Mouse (Mus musculus) stomach, embryonic 15.5 days (tissue): ENCODE measurements at regions not wholly inside any gene's neighbourhood (a gene's known extent, or its start where the extent isn't known, plus 50 kb on each side); places are given as distances from the start of the nearest gene placed in this dataset.

Experiments used
- ATAC-seq: fragments of 200-750 bp; cut with Nextera tagmentation; 2 replicates; pipeline ENCODE4 v1.8.0; 2017; ENCODE audit warnings: low read depth, moderate number of reproducible peaks, moderate TSS enrichment; ENCODE audit not compliant: insufficient read depth, low FRiP score
- H3K27ac ChIP-seq: fragments of 300-500 bp; sonication (generic); 2 replicates; pipeline ENCODE4 v1.5.1; 2015; ENCODE audit warnings: mild to moderate bottlenecking, inconsistent platforms
- H3K27me3 ChIP-seq: fragments of 300-500 bp; sonication (generic); replicated peaks from 2 replicates; pipeline ENCODE4 v1.6.1; 2015; ENCODE audit warnings: inconsistent platforms
- H3K36me3 ChIP-seq: fragments of 300-500 bp; sonication (generic); 2 replicates; pipeline ENCODE4 v1.6.1; 2015; ENCODE audit warnings: inconsistent platforms
- H3K4me1 ChIP-seq: fragments of 300-500 bp; sonication (generic); 2 replicates; pipeline ENCODE4 v1.6.1; 2015; ENCODE audit warnings: inconsistent platforms
- H3K4me2 ChIP-seq: fragments of 300-500 bp; sonication (generic); 2 replicates; pipeline ENCODE4 v1.6.1; 2015; ENCODE audit warnings: mild to moderate bottlenecking, inconsistent platforms
- H3K4me3 ChIP-seq: fragments of 300-500 bp; sonication (generic); replicated peaks from 2 replicates; pipeline ENCODE4 v1.5.1; 2015; ENCODE audit warnings: inconsistent platforms
- H3K9ac ChIP-seq: fragments of 300-500 bp; sonication (generic); 2 replicates; pipeline ENCODE4 v1.6.1; 2015; ENCODE audit warnings: inconsistent platforms
- H3K9me3 ChIP-seq: fragments of 300-500 bp; sonication (generic); 2 replicates; pipeline ENCODE4 v1.6.1; 2016; ENCODE audit warnings: inconsistent platforms
- WGBS: fragments of 180-500 bp; shearing (Covaris S2); methylation state at CpG from one replicate; pipeline ENCODE4 v1.1.7; 2015; 5-methylcytosine and 5-hydroxymethylcytosine counted together

DNA sequence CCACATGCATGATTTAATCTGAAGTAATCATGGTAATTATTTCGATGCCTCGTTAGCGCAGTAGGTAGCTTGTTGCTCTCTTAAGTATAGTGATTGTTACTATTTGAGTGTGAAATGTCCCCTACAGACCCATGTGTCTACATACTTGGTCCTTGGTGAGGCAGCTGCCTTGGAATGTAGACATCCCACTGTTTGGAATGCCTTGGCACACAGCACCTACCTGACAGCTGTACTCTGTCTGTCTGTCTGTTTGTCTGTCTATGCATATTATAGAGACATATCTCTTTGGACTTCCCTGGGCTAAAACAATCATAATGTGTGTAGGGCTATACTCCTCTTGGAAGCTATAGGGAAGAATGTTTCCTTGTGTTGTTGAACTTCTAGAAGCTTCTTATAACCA, 83.7 kb upstream of the Runx3 start:
- ATAC-seq, result no peak
- Histone ChIP-seq H3K4me1 (peaks cover 5% of the 10 kb centered on the region; the same call in 1 of the 2 replicates), H3K9ac (no peak overlapping the region), H3K27ac (no peak overlapping the region), H3K27me3 (no peaks in the 10 kb centered on the region), H3K4me3 (no peak overlapping the region), H3K9me3 (no peaks in the 10 kb centered on the region), H3K4me2 (no peak overlapping the region), H3K36me3 (no peaks in the 10 kb centered on the region)
- WGBS, result 88% methylated on average over 3 of the region's 3 CpGs

DNA sequence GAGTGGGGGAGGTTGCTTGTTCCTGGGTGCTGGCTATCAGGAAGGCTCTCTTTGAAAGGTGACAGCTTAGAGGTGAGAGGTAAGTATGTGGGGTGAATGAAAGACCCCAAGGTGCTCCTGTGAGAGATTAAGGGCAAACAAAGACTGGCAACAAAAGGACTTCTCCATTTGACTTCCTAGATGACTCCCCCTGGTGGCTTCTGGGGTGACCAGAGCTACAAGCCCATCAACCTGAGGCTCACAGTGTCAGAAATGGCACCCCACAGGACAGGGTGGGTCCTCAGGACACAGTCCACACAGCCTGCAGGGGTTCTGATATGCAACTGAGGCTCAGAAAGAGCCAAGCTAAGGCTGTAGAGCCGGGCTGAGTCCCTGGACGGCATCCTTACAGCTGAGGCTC, 81.2 kb upstream of the Runx3 start:
- no peak for ATAC-seq
- Histone ChIP-seq H3K9me3 (no peaks in the 10 kb centered on the region), H3K36me3 (no peaks in the 10 kb centered on the region), H3K27me3 (no peaks in the 10 kb centered on the region; the same call in 1 of the 2 replicates), H3K4me1 (peaks cover 5% of the 10 kb centered on the region; the same call in 1 of the 2 replicates), H3K4me2 (no peak overlapping the region), H3K9ac (no peak overlapping the region), H3K4me3 (no peak overlapping the region), H3K27ac (no peak overlapping the region)
- WGBS, result 81% methylated on average over 2 of the region's 2 CpGs

DNA sequence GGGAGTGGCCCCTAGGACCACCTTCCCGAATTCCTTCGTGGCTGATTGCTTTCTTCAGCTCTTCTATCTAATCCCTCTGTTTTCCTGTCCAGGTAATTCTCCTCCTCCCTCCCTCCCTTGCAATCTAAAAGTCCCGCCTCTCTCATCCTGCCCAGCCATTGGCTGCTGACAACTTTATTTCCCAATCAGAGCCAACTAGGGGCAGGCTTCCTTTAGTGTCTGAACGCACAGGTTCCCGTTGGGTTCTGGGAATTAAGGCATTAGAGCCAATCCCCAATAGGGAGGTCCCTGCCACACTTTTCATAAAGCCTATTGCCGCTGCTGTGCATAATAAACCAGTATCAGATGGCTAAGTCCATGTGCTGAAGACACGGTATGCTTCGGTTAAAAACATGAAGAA, 78.5 kb upstream of the Runx3 start:
- ATAC-seq, result no peak
- Histone ChIP-seq H3K27me3 (no peaks in the 10 kb centered on the region; the same call in 1 of the 2 replicates), H3K9me3 (no peaks in the 10 kb centered on the region), H3K4me2 (no peak overlapping the region), H3K4me3 (no peak overlapping the region), H3K4me1 (no peaks in the 10 kb centered on the region), H3K9ac (no peak overlapping the region), H3K36me3 (no peaks in the 10 kb centered on the region), H3K27ac (no peak overlapping the region)
- WGBS, result 47% methylated on average over 8 of the region's 8 CpGs

DNA sequence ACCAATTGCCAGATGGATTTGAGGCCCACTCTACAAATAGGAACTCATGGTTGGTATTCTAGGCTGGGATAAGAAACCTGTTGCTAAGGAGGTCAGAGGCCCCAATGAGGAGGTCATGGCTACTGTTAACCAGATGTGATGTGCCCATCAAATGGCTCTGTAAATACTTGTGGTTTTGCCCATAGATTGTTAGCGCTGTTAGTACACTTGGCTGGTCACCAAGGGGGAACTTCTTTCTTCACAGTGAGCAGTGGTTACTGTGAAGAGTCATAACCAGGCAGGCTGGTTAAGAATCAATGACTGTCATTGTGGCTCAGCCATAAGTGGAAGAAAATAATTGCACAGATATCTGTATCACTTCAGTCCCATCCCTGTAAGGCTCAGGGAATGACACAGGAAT, 78.0 kb upstream of the Runx3 start:
- WGBS, result 72% methylated on average over 1 of the region's 1 CpGs
- no peaks in the 10 kb centered on the region; the same call in 1 of the 2 replicates for H3K27me3 ChIP-seq
- no peak for ATAC-seq

DNA sequence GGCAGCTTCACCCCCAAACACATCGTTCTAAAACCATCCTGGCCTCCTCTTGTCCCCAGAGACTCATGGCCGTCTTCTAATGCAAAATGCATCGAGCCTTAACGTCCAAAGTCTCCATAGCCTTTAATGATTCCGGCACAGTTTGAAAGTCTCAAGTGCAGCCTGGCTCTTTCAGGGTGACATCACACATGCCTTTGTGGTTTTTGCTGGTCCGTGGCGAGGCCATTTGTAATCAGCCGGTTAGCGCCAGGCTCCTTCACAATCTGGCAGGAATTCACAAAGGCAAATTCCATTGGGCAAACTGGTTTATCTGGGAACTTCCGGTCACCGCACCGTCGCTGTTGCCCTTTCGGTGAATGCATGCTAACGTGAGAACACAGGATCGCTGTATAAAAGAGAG, 75.4 kb upstream of the Runx3 start:
- 69% methylated on average over 16 of the region's 16 CpGs for WGBS
- no peak for ATAC-seq
- H3K4me2 ChIP-seq, result no peak overlapping the region

More for the DNA sequence above, 78.0 kb upstream of the Runx3 start:
- no peak overlapping the region for H3K9ac ChIP-seq
- no peaks in the 10 kb centered on the region for H3K9me3 ChIP-seq
- no peak overlapping the region for H3K27ac ChIP-seq
- H3K4me1 ChIP-seq, result no peaks in the 10 kb centered on the region
- H3K36me3 ChIP-seq, result no peaks in the 10 kb centered on the region
- H3K4me2 ChIP-seq, result no peak overlapping the region
- H3K4me3 ChIP-seq, result no peak overlapping the region

DNA sequence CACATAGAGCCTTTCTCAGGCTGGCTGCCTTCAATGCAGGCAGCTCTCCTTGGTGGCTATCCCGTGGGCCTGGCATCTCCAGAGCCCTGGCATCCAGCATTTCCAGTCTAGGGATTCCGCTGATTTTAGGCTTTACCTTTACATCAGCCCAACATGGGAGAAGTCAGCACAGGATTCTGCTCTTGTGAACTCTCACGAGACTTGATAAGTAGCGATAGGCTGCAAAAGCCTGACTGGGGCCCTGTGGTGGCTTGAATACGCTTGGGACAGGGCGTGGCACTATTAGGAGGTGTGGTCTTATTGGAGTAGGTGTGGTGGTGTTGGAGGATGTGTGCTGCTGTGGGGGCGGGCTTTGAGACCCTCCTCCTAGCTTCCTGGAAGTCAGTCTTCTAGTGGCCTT, 73.8 kb upstream of the Runx3 start:
- H3K4me1 ChIP-seq, result no peaks in the 10 kb centered on the region
- H3K9ac ChIP-seq, result no peak overlapping the region
- H3K9me3 ChIP-seq, result no peaks in the 10 kb centered on the region
- WGBS, result 77% methylated on average over 7 of the region's 7 CpGs
- no peak for ATAC-seq
- no peak overlapping the region for H3K4me2 ChIP-seq
- H3K4me3 ChIP-seq, result no peak overlapping the region
- no peaks in the 10 kb centered on the region; the same call in 1 of the 2 replicates for H3K27me3 ChIP-seq
- H3K27ac ChIP-seq, result no peak overlapping the region
- no peaks in the 10 kb centered on the region for H3K36me3 ChIP-seq

More for the DNA sequence above, 75.4 kb upstream of the Runx3 start:
- Histone ChIP-seq H3K9me3 (no peaks in the 10 kb centered on the region), H3K27ac (no peak overlapping the region), H3K36me3 (no peaks in the 10 kb centered on the region), H3K9ac (no peak overlapping the region), H3K27me3 (no peaks in the 10 kb centered on the region; the same call in 1 of the 2 replicates), H3K4me1 (no peaks in the 10 kb centered on the region), H3K4me3 (no peak overlapping the region)

DNA sequence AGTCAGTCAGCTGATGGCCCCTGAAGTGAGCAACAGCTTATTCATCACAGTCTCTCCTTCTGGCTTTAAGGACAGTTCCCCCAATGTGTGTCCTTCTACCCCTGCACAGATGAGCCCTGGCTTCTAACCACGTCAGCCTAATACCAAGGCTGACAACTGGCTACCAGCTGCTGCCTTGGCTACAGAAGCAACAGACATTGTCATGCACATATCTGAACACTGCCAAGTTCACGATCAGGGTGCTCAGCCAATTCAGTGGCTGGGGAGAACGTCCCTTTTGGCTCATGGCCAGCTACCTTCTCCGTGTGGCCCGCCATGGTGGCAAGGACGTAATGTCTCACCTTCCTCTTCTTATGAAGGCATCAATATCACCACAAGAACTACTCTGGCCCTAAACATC, 73.2 kb upstream of the Runx3 start:
- Histone ChIP-seq H3K4me3 (no peak overlapping the region), H3K9ac (no peak overlapping the region), H3K4me1 (no peaks in the 10 kb centered on the region), H3K36me3 (no peaks in the 10 kb centered on the region), H3K27me3 (no peaks in the 10 kb centered on the region; the same call in 1 of the 2 replicates), H3K9me3 (no peaks in the 10 kb centered on the region), H3K4me2 (no peak overlapping the region), H3K27ac (no peak overlapping the region)
- no peak for ATAC-seq
- WGBS, result 78% methylated on average over 6 of the region's 6 CpGs

DNA sequence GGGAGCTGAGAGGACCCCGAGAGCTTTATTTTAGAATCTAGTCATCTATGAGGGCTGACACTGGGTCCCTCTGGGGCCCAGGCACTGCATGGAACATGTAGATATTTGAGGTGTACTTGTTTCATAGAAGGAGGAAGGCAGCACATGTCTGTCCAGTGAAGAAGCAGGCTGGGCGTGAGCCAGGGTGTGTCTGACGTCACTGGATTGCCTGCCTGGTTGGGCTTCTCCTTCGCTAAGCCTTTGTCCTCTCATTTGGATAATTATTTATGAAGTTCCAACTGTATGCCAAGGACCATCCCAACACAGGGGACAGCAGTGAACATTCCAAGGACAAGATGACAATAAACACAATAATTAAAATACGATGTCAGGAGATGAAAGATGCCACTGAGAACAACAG, 72.7 kb upstream of the Runx3 start:
- 66% methylated on average over 5 of the region's 5 CpGs for WGBS
- no peak for ATAC-seq
- H3K9ac ChIP-seq, result no peak overlapping the region
- H3K9me3 ChIP-seq, result no peaks in the 10 kb centered on the region
- H3K4me3 ChIP-seq, result no peak overlapping the region
- H3K27me3 ChIP-seq, result no peaks in the 10 kb centered on the region
- H3K4me1 ChIP-seq, result no peaks in the 10 kb centered on the region
- H3K27ac ChIP-seq, result no peak overlapping the region
- H3K4me2 ChIP-seq, result no peak overlapping the region
- no peaks in the 10 kb centered on the region for H3K36me3 ChIP-seq

DNA sequence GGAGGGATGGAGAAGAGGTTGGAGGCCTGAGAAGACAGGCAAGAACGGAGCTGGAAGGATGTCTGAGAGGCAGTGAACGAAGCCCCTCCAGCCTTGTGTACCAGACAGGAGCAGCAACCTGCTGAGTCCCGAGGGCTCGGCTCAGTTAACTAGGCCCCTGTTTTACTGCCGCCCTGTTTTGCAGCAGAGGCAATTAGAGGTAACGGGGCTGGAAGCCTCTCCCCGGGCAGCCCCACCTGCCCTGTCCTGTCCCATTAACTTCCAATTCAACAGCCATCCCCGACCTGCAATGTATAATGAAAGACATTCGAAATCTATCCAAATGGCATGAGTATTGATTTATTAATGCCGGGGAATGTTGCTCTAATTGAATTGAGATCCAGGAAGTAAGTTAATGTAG, 70.5 kb upstream of the Runx3 start:
- H3K9me3 ChIP-seq, result no peaks in the 10 kb centered on the region
- H3K27me3 ChIP-seq, result no peaks in the 10 kb centered on the region
- peaks cover 5% of the 10 kb centered on the region for H3K4me1 ChIP-seq
- 69% methylated on average over 10 of the region's 10 CpGs for WGBS
- H3K36me3 ChIP-seq, result no peaks in the 10 kb centered on the region
- no peak for ATAC-seq
- no peak overlapping the region for H3K4me2 ChIP-seq
- H3K27ac ChIP-seq, result no peak overlapping the region
- no peak overlapping the region for H3K4me3 ChIP-seq
- H3K9ac ChIP-seq, result no peak overlapping the region

DNA sequence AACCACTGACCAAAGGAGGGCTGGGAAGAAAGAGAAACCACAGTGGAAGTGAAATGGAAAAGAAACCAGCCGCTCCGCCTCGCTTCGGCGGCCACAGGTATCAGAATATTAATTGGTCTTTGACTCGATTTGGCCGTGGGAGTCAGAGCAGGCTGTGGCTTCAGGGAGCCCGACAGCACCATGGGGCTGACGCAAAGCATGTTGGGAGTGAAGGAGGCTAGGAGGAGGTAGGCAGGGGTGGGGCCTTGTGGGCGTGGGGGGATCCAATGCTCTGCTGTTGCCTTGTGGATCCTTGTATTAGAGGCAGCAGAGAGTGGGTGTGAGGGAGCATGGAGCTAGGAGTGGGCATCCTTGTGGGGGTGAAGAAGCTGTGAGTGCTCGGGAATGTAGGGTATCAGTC, 69.0 kb upstream of the Runx3 start:
- Histone ChIP-seq H3K27ac (no peak overlapping the region), H3K9ac (no peak overlapping the region), H3K27me3 (no peaks in the 10 kb centered on the region), H3K4me2 (no peak overlapping the region), H3K4me1 (peaks cover 7% of the 10 kb centered on the region), H3K4me3 (no peak overlapping the region), H3K9me3 (no peaks in the 10 kb centered on the region), H3K36me3 (no peaks in the 10 kb centered on the region)
- ATAC-seq, result no peak
- WGBS, result 69% methylated on average over 11 of the region's 11 CpGs

DNA sequence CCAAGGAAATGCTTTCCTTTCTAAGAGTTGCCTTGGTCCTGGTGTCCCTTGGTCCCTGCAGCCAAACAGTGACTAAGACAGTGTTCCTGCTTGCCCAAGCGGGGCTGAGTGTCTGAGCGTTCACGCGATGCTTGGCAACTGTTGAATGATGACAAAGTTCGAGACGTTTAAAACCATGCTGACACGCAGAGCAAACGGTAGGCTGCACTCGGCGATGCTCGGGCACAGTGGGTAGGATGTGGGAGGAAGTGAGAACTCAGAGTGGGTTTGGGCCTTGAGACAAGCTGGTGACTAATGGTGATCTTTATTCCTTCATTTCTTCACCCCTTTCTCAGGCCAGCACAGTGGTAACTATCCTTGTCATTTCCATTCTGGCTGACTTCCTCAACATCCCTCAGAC, 66.9 kb upstream of the Runx3 start:
- 92% methylated on average over 11 of the region's 11 CpGs for WGBS
- ATAC-seq, result no peak
- Histone ChIP-seq H3K4me2 (no peak overlapping the region), H3K4me1 (peaks cover 7% of the 10 kb centered on the region), H3K27ac (no peak overlapping the region), H3K9me3 (no peaks in the 10 kb centered on the region), H3K36me3 (no peaks in the 10 kb centered on the region), H3K27me3 (no peaks in the 10 kb centered on the region), H3K9ac (no peak overlapping the region), H3K4me3 (no peak overlapping the region)

DNA sequence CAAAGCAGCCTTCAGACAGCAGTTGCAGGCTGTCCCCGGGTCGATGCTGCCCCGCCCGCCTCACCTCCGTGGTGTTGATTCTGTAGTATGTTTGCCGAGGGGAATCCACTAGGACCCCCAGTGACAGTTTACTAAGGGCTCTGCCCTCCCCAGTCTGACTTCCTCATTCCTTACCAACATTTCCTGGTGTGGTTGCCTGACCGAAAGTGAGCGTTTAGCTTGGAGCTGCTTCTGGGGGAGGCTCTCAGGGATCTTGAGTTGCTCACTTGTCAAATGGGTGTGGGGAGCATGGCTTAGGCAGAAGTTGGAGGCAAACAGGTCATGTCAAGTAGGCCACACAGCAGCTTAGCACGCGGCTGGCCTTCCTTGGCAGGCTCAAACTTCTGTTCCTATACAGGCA, 66.1 kb upstream of the Runx3 start:
- no peak for ATAC-seq
- Histone ChIP-seq H3K27me3 (no peaks in the 10 kb centered on the region), H3K4me3 (no peak overlapping the region), H3K9me3 (no peaks in the 10 kb centered on the region), H3K27ac (no peak overlapping the region), H3K4me1 (peaks cover 7% of the 10 kb centered on the region), H3K9ac (no peak overlapping the region), H3K4me2 (no peak overlapping the region), H3K36me3 (no peaks in the 10 kb centered on the region)
- 47% methylated on average over 10 of the region's 10 CpGs for WGBS

DNA sequence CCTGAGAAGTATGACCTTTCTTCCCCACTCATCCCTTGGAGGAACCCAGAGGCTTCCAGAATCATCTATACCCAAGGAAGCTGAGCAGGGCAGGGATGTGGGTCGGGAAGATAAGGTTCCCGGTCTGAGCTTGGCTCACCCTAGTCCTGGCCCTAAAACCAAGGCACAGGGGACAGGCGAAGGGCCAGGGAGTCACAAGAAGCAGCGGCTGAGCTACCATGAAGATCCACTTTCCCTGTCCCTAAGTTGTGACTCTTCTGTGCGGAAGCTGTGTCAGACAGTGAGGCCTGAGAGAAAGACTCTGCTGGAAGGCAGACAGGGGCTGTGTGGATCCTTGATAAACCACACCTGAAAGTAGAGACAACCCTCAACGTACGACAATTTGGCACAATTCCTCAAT, 64.1 kb upstream of the Runx3 start:
- peaks cover 7% of the 10 kb centered on the region for H3K4me1 ChIP-seq
- H3K9me3 ChIP-seq, result no peaks in the 10 kb centered on the region
- no peak overlapping the region for H3K27ac ChIP-seq
- H3K4me2 ChIP-seq, result no peak overlapping the region
- no peak overlapping the region for H3K4me3 ChIP-seq
- 90% methylated on average over 7 of the region's 7 CpGs for WGBS
- H3K36me3 ChIP-seq, result no peaks in the 10 kb centered on the region
- ATAC-seq, result no peak
- no peaks in the 10 kb centered on the region for H3K27me3 ChIP-seq
- H3K9ac ChIP-seq, result no peak overlapping the region
